Mouse (Mus musculus): ENCODE results near the gene Tlcd1.
"Not testable (repeated sequence)": the region's sequence is repeated elsewhere in the genome, so short reads cannot be mapped to it uniquely, and the experiment has no call there.

Gene Tlcd1

GRCm38 (mm10) chr11:78177903-78178858 is 1.7 kb downstream of the Tlcd1 start:
- peak; percentile 98 for DNase-seq (ENCODE audit: low spot score)

- peak; percentile 83 for DNase-seq (ENCODE audit: low spot score)
Measured at GRCm38 (mm10) chr11:78178859-78179437, 2.4 kb downstream of the Tlcd1 start.

DNA sequence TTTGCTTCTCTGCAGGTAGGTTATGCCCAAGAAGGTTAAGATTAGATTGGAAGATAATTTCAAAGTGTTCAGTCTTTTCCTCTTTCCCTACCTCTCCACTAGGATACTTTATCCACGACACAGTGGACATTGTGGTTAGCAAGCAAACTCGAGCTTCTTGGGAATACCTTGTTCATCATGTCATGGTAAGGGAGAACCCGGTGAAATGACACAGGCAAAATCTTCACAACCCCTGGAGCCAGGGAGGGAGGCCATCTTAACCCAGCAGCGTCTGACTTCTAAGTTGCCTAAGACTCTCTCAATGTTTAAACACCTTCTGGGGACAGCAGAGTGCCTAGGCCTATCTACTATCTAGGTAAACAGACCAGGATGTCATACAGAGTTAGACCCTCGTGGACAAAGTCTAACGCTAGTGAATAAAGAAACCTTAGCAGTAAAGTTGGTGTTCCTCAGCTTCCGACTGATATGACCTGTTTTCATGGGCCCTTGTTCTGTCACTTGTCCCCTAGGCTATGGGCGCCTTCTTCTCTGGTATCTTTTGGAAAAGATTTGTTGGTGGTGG is 3.0 kb downstream of the Tlcd1 start:
- no peak for DNase-seq (ENCODE audit: low spot score)

DNA sequence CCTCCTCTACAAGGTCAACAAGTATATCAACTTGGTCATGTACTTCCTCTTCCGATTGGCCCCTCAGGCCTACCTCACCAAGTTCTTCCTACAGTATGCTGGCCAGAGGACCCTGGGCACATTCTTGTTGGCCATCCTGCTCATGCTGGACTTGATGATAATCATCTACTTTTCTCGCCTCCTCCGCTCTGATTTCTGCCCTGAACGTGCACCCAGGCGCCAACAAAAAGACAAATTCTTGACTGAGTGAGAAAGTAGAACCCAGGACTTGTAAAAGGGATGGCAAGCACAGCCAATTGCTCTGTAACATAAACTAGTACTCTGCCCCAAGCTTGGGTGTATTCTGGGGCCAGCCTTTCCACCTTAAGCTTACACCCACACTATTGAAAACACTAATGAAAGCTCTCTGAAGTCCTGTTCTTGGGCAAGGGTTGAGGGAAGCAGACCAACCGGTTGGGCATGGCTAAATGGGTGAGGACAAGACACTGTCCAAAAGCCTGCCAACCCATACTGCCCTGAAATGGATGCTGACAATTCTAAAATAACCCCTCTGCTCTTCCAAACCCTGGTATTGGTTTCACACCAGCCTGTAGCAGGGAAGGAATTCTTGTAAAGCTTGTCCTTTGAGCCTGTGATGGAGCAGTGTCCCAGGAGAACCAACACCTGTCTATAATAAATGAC is 3.7 kb downstream of the Tlcd1 start:
- DNase-seq (ENCODE audit: low spot score), result no peak

DNA sequence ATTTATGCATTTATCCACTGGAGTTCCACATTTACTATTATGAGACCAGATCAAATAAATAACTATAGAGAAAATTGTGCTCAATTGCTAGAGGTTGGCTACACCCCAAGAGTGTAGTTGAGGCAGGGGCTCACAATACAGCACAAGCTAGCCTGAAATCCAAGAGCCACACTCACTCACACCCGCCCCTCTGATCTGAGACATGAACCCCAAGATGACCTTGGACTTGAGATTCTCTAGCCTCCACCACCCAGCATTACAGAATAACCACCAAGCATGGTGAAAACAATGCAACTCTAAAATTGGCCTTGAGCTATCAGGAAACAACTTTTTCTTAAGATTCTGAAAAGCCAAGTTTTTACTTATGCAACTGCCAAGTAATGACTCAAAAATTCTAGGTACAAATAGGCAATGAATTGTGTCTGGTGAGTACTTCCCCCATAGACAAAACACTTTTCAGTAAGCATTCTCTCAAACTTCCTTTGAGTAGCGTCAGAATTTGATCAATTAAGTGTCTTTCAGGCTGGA is 5.4 kb downstream of the Tlcd1 start:
- DNase-seq (ENCODE audit: low spot score), result no peak

GRCm38 (mm10) chr11:78182450-78182849 is 5.9 kb downstream of the Tlcd1 start:
- no peak for DNase-seq (ENCODE audit: low spot score)

GRCm38 (mm10) chr11:78182961-78183844 is 6.7 kb downstream of the Tlcd1 start, which contains the start of gene Rpl23a:
Gene Rpl23a (minus strand): TSS chr11:78183584.
- DNase-seq (ENCODE audit: low spot score), result peak; percentile 94

DNA sequence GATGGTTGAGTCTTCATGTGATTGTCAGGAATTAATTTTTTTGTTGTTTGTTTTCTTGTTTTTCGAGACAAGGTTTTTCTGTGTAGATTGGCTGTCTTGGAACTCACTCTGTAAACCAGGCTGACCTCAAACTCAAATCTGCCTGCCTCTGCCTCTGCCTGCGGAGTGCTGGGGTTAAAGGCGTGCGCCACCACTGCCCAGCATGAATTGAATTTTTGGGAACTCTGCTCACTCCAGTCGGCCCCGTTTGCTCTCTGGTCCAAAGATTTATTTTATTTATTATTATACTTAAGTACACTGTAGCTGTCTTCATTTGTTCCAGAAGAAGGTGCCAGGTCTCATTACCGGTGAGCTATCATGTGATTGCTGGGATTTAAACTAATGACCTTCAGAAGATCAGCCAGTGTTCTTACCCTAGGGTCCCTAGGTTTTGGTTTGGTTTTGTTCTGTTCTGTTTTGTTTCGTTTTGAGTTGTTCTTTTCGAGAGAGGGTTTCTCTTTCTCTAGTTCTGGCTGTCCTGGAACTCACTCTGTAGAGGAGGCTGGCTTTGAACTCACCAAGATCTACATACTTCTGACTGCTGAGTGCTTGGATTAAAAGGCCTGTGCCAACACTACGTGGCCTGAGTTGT is 7.5 kb downstream of the Tlcd1 start:
- DNase-seq (ENCODE audit: low spot score), result peak; percentile 46

GRCm38 (mm10) chr11:78184702-78185101 is 8.2 kb downstream of the Tlcd1 start:
- DNase-seq (ENCODE audit: low spot score), result not testable (repeated sequence)

GRCm38 (mm10) chr11:78188331-78189233 is 12.1 kb downstream of the Tlcd1 start, which contains the start of gene Rab34:
Gene Rab34 (plus strand): TSS chr11:78188430.
- peak; percentile 90 for DNase-seq (ENCODE audit: low spot score)

DNA sequence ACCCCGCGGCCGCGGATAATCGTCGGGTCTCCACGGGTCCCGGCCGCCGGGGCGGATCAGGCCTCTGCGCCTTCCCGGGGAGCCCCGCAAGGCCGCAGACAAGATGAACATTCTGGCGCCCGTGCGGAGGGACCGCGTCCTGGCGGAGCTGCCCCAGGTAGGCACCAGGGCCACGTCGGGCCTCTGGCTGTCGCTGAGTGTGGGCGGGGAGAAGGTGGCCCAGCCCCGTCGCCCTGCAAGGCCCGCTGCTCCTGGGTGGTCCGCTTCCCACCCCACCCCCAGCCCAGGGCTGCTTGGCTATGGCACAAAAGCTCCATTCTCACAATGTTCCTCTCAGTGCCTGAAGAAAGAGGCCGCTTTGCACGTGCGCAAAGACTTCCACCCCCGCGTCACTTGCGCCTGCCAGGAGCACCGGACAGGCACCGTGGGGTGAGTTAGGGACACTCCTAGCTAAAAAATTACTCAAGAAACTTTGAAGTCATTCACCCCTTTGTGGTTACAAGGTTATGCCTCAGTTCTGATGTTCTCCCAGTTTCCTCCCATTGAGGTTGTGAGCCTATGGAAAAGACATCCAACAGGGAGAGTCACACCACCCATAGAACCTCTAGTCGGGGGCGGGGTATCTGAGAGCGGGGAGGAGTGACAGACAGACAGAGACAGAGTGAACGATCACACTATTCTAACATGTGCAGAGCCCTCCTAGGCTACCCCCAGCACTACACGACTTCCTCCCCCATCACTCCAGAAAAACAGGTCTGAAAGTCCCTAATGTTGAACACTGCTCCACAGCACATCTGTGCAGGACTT is 12.9 kb downstream of the Tlcd1 start:
- DNase-seq (ENCODE audit: low spot score), result peak; percentile 68

DNA sequence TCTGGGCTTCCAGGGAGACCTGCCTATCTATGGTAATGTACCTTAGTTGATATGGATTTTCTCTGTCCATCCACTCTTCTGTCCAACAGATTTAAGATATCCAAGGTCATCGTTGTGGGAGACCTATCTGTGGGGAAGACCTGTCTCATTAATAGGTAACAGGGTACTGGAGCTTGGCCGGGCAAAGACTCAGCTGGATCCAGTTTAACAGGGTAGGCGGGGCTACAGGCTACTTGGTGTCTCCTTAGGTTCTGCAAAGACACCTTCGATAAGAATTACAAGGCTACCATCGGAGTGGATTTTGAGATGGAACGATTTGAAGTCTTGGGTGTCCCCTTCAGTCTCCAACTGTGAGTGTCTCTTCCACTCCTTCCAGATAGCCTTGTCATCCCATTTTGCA is 13.5 kb downstream of the Tlcd1 start:
- no peak for DNase-seq (ENCODE audit: low spot score)

GRCm38 (mm10) chr11:78193113-78193512 is 16.6 kb downstream of the Tlcd1 start, which contains the start of gene Proca1:
Gene Proca1 (plus strand): TSS chr11:78193392.
- no peak for DNase-seq (ENCODE audit: low spot score)

GRCm38 (mm10) chr11:78194411-78195100 is 18.0 kb downstream of the Tlcd1 start:
- DNase-seq (ENCODE audit: low spot score), result no peak

GRCm38 (mm10) chr11:78195101-78195863 is 18.8 kb downstream of the Tlcd1 start:
- DNase-seq (ENCODE audit: low spot score), result no peak

- peak; percentile 76 for DNase-seq (ENCODE audit: low spot score)
Measured at GRCm38 (mm10) chr11:78202372-78202771, 25.9 kb downstream of the Tlcd1 start.

DNA sequence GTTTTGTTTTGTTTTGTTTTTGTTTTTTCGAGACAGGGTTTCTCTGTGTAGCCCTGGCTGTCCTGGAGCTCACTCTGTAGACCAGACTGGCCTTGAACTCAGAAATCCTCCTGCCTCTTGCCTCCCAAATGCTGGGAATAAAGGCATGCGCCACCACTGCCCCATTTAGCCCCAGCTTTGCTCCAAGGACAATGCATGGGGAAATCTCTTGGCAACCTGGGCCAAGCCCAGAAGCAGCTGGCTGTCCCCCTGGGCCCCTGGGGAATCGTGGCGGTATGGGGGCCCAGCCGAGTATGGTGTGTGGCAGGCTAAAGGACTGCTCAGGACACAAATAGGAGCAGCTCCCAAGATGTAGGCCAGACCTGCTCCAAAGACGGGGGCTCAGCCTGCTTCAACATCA is 27.8 kb downstream of the Tlcd1 start:
- DNase-seq (ENCODE audit: low spot score), result no peak
